In genomic region chr2:55450774-55451173, GRCm38 (mm10) we compare ENCODE assay signal across 15 mouse cellular contexts. TPM values are rescaled to one million over a fixed set of nuclear protein-coding genes. Genes with fewer than 3 reads are reported as not detected.
DNase-seq lines count a peak whose midpoint lies in the region; ATAC-seq and TF ChIP-seq lines count a peak whose summit lies in the region.
"Had no signal": no experiment of that assay in that cellular context is flagged by ENCODE, and none has a peak within 500 bp of the region (broad histone marks: within the 10 kb centered on the region; RNA-seq: fewer than 3 reads in every experiment).

No protein-coding gene starts in this region.

- no peak overlapping the region for H3K9ac ChIP-seq in kidney, embryonic 14.5 days (ENCODE audit: low read depth, low read length)
- no peak overlapping the region for H3K9ac ChIP-seq in liver, embryonic 12.5 days
- H3K9ac ChIP-seq: heart, embryonic 12.5 days; liver, embryonic 15.5 days had no signal

- no peaks in the 10 kb centered on the region for H3K27me3 ChIP-seq in cerebellum, adult 2 months (ENCODE audit: control insufficient read depth, insufficient read depth, low read length)
- H3K27me3 ChIP-seq in kidney, embryonic 14.5 days (ENCODE audit: control insufficient read depth, insufficient read depth, low read length) = no peaks in the 10 kb centered on the region
- no peaks in the 10 kb centered on the region for H3K27me3 ChIP-seq in liver, embryonic 12.5 days (replicated peaks)
- H3K27me3 ChIP-seq: CH12.LX; heart, embryonic 12.5 days; liver, embryonic 15.5 days had no signal

- no peaks in the 10 kb centered on the region for H3K9me3 ChIP-seq in kidney, embryonic 14.5 days (ENCODE audit: control insufficient read depth, low read length)
- H3K9me3 ChIP-seq in liver, embryonic 12.5 days (replicated peaks) = no peaks in the 10 kb centered on the region
- H3K9me3 ChIP-seq: heart, embryonic 12.5 days; liver, embryonic 15.5 days had no signal

- H3K27ac ChIP-seq in cerebellum, adult 2 months (ENCODE audit: insufficient read depth, low read length) = no peak overlapping the region
- H3K27ac ChIP-seq in kidney, embryonic 14.5 days (ENCODE audit: low read depth, low read length) = no peak overlapping the region
- no peak overlapping the region for H3K27ac ChIP-seq in liver, embryonic 12.5 days
- H3K27ac ChIP-seq: liver, embryonic 15.5 days had no signal

- no peak overlapping the region for H3K4me3 ChIP-seq in cerebellum, adult 2 months (replicated peaks; ENCODE audit: insufficient read depth, low read depth, low read length)
- no peak overlapping the region for H3K4me3 ChIP-seq in kidney, embryonic 14.5 days (ENCODE audit: low read length)
- H3K4me3 ChIP-seq in liver, embryonic 12.5 days = no peak overlapping the region
- H3K4me3 ChIP-seq: heart, embryonic 12.5 days; liver, embryonic 15.5 days had no signal

- no peak for TF ChIP-seq POLR2A in cerebellum, adult 2 months (IDR thresholded peaks at IDR 0.05; ENCODE audit: borderline replicate concordance, insufficient read depth, low read length)

- ATAC-seq in kidney, embryonic 14.5 days (ENCODE audit: low FRiP score, low TSS enrichment) = no peak
- no peak for ATAC-seq in liver, embryonic 12.5 days
- ATAC-seq: inflammation-experienced regulatory T-cells, adult 6 months had no signal

- no peak for TF ChIP-seq CTCF in cerebellum, adult 2 months (IDR thresholded peaks at IDR 0.05; ENCODE audit: borderline replicate concordance, insufficient read depth, low read depth, low read length)

- WGBS in cerebellum, adult 2 months = 3% methylated on average over 1 of the region's 1 CpGs
- 79% methylated on average over 1 of the region's 1 CpGs for WGBS in kidney, embryonic 14.5 days
- 45% methylated on average over 1 of the region's 1 CpGs for WGBS in liver, embryonic 12.5 days (ENCODE audit: insufficient replicate concordance)

- peaks cover 5% of the 10 kb centered on the region; the same call in 1 of the 2 replicates for H3K4me1 ChIP-seq in cerebellum, adult 2 months (ENCODE audit: control insufficient read depth, insufficient read depth, low read length)
- no peaks in the 10 kb centered on the region for H3K4me1 ChIP-seq in kidney, embryonic 14.5 days (ENCODE audit: control insufficient read depth, insufficient read depth, low read length)
- no peaks in the 10 kb centered on the region for H3K4me1 ChIP-seq in liver, embryonic 12.5 days
- H3K4me1 ChIP-seq: heart, embryonic 12.5 days; liver, embryonic 15.5 days had no signal

- peak; percentile 23 to 72 for DNase-seq in frontal cortex, postnatal 36 days (ENCODE audit: low spot score in 2 of 2)
- no peak for DNase-seq in frontal cortex, postnatal 14 days (ENCODE audit: low spot score in 2 of 2)
- DNase-seq in brain, adult 2 months (ENCODE audit: low read depth, low spot score) = peak; percentile 95
- peak; percentile 63 to 88 for DNase-seq in cerebellum, adult 2 months
- DNase-seq in layer of hippocampus, postnatal 10 days (ENCODE audit: low spot score in 2 of 2) = peak; percentile 11 to 22
- no peak for DNase-seq in lung, adult 18-20 months
- DNase-seq: adrenal gland, postnatal 25 days; thymus, postnatal 36 days had no signal

- no peak overlapping the region for H3K4me2 ChIP-seq in kidney, embryonic 14.5 days (replicated peaks; ENCODE audit: low read depth, low read length)
- H3K4me2 ChIP-seq in liver, embryonic 12.5 days = no peak overlapping the region
- H3K4me2 ChIP-seq: heart, embryonic 12.5 days; liver, embryonic 15.5 days had no signal

- no peaks in the 10 kb centered on the region for H3K36me3 ChIP-seq in kidney, embryonic 14.5 days (ENCODE audit: control insufficient read depth, insufficient read depth, low read length)
- no peaks in the 10 kb centered on the region for H3K36me3 ChIP-seq in liver, embryonic 12.5 days
- H3K36me3 ChIP-seq: heart, embryonic 12.5 days; liver, embryonic 15.5 days had no signal

RNA-seq across cellular contexts. Expression of gene Kcnj3, which starts 15.0 kb away (rescaled TPM):
- polyA plus RNA-seq in cerebellum, adult 2 months (2012; rRNA removed) = 57.5 and 57.7 TPM in 2 replicates
- 10 to 100 TPM; 66.5 to 67.9 TPM for total RNA-seq in layer of hippocampus, postnatal 10 days (2021)
- polyA plus RNA-seq in kidney, embryonic 14.5 days (2014; fragmentation: Nextera tagmentation; extraction: Ambion mirVana) = not detected in 2 replicates
- 0.10 and 0.14 TPM in 2 replicates for polyA plus RNA-seq in liver, embryonic 12.5 days (2016; fragmentation: Nextera tagmentation; extraction: Ambion mirVana)
- total RNA-seq: CH12.LX; megakaryocyte progenitor cell, adult 5-6 weeks had no signal
- polyA plus RNA-seq: inflammation-experienced regulatory T-cells, adult 6 months; liver, embryonic 15.5 days had no signal

Comparison
In these comparisons a context has a peak if more than half of its experiments do, and no peak if none do; other contexts are left out.
1. DNase-seq: peak in frontal cortex, postnatal 36 days (2 of 2), brain, adult 2 months (single experiment), cerebellum, adult 2 months (2 of 2) and layer of hippocampus, postnatal 10 days (2 of 2); none in frontal cortex, postnatal 14 days (0 of 2) and lung, adult 18-20 months (0 of 2).
2. RNA of gene Kcnj3, which starts 15.0 kb away (polyA plus RNA-seq): 57.5 to 57.7 TPM in cerebellum, adult 2 months; 0.10 to 0.14 TPM in liver, embryonic 12.5 days and not detected in kidney, embryonic 14.5 days; every median in the first group is over 10 times any median in the second.